Mouse (Mus musculus): ENCODE measurements around the gene Rab31. TPM values are rescaled to one million over a fixed set of nuclear protein-coding genes. Genes with fewer than 3 reads are reported as not detected.

Gene Rab31
- polyA plus RNA-seq, 2 experiments = 2.7 to 5.0 TPM

DNA sequence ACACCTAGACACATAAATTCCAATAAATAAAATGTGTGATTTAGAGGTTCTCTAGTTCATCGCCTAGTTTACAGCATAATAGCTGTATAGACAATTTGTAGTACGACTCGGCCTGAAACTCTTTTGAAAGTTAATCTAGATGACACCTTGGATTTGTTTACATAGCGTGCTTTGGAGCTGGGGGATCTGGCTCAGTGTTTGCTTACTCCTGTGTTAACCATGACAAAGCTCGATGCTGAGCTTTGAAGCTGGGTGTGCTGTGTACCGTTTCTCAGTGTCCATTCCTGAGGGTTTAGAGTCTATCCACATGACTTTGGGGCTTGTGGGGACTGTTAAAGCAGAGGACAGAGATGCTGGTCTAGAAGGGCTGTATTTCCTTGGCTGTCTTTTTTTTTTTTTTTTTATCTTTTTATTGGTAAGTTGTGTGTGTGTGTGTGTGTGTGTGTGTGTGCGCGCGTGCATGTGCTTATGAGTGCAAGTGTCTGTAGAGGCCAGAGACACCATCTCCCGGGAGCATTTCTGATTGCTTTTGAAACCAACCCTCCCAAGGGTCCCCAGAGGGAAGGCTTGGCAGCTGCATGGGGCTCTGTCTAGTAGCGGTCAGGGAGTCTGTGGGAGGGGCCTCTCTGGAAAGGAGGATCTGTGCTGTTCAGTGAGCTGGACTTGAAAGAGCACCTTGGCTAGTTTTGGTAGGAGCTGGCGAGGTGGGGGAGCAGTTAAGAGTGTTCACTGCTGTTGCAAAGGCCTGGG, 16.2 kb upstream of the Rab31 start:
- Histone ChIP-seq H3K27ac (no peak overlapping the region), H3K9me3 (ENCODE audit: control insufficient read depth, low read length) (no peaks in the 10 kb centered on the region), H3K4me1 (replicated peaks; ENCODE audit: control insufficient read depth in 2 of 2, insufficient read depth in 2 of 2, low read length in 1 of 2) (peaks cover 5 to 19% of the 10 kb centered on the region in 2 experiments; a peak in 3 of 4 replicates), H3K27me3 (ENCODE audit: control insufficient read depth, insufficient read depth, low read length) (no peaks in the 10 kb centered on the region), H3K9ac (replicated peaks) (no peak overlapping the region), H3K4me3 (ENCODE audit: insufficient read depth in 1 of 2, low read depth in 2 of 2, low read length in 2 of 2) (no peak overlapping the region), H3K4me2 (ENCODE audit: low read depth) (no peak overlapping the region), H3K36me3 (replicated peaks; ENCODE audit: control insufficient read depth, insufficient read depth, low read depth) (no peaks in the 10 kb centered on the region)
- DNase-seq (ENCODE audit: low read depth in 3 of 3, low spot score in 3 of 3) (no peak), ATAC-seq (ENCODE audit: insufficient read depth) (no peak)
- TF ChIP-seq CTCF (IDR thresholded peaks at IDR 0.05; ENCODE audit: low read depth) (no peak), EP300 (IDR thresholded peaks at IDR 0.05; ENCODE audit: low read depth) (no peak)
- 78% methylated on average over 12 of the region's 12 CpGs for WGBS (ENCODE audit: insufficient replicate concordance)

DNA sequence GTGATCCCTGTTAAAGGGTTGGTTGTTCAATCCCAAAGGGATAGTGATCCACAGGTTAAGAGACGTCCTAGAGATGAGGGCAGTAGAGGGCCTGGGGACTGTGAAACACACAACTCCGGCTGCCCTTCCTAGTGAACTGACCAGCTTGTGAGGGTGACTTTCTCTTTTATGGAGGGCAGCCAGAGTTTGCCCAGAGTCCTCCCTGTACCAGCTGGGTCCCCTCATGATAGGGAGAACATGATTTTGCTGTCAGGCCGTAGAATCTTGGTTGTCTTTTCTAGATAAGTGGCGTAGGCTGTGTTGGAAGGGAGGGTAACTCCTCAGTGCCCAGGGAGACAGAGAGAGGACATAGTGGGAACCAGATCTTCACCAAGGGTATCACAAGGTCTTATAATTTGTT, 14.7 kb upstream of the Rab31 start:
- DNase-seq (ENCODE audit: low read depth in 3 of 3, low spot score in 3 of 3) (no peak), ATAC-seq (ENCODE audit: insufficient read depth) (no peak)
- no peaks in the 10 kb centered on the region for H3K36me3 ChIP-seq (replicated peaks; ENCODE audit: control insufficient read depth, insufficient read depth, low read depth)
- TF ChIP-seq EP300 (IDR thresholded peaks at IDR 0.05; ENCODE audit: low read depth) = no peak
- no peak for TF ChIP-seq CTCF (IDR thresholded peaks at IDR 0.05; ENCODE audit: low read depth)
- H3K9ac ChIP-seq (replicated peaks) = no peak overlapping the region
- no peaks in the 10 kb centered on the region for H3K27me3 ChIP-seq (ENCODE audit: control insufficient read depth, insufficient read depth, low read length)
- H3K4me1 ChIP-seq (replicated peaks; ENCODE audit: control insufficient read depth in 2 of 2, insufficient read depth in 2 of 2, low read length in 1 of 2) = peaks cover 5 to 19% of the 10 kb centered on the region in 2 experiments; a peak in 3 of 4 replicates
- WGBS (ENCODE audit: insufficient replicate concordance) = 48% methylated on average over 4 of the region's 4 CpGs
- H3K4me2 ChIP-seq (ENCODE audit: low read depth) = no peak overlapping the region
- no peak overlapping the region for H3K27ac ChIP-seq
- H3K4me3 ChIP-seq (ENCODE audit: insufficient read depth in 1 of 2, low read depth in 2 of 2, low read length in 2 of 2) = no peak overlapping the region
- H3K9me3 ChIP-seq (ENCODE audit: control insufficient read depth, low read length) = no peaks in the 10 kb centered on the region

DNA sequence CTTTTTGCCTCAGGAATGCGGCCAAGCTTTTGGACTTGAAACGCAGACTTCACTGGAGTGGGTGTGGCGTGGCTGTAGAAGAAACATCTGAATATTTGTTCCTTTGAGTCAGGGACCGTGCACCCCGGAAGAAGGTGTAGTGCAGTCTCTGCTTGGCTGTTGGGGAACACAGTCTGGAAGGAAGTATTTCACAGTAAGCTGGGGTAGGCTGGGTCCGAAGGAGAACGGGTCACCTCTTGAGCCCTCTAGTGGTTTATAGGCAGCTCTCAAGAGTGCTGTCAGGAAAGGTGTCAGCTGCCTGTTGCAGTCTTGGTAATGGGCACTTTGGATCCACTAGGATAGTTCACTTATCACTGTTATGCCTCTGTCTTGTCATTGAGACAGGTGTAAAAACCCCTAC, 13.7 kb upstream of the Rab31 start:
- DNase-seq (ENCODE audit: low read depth in 3 of 3, low spot score in 3 of 3) (no peak), ATAC-seq (ENCODE audit: insufficient read depth) (no peak)
- 65% methylated on average over 7 of the region's 7 CpGs for WGBS (ENCODE audit: insufficient replicate concordance)
- Histone ChIP-seq H3K4me2 (ENCODE audit: low read depth) (no peak overlapping the region), H3K9ac (replicated peaks) (no peak overlapping the region), H3K36me3 (replicated peaks; ENCODE audit: control insufficient read depth, insufficient read depth, low read depth) (no peaks in the 10 kb centered on the region), H3K27me3 (ENCODE audit: control insufficient read depth, insufficient read depth, low read length) (no peaks in the 10 kb centered on the region; the same call in 1 of the 2 replicates), H3K9me3 (ENCODE audit: control insufficient read depth, low read length) (no peaks in the 10 kb centered on the region), H3K4me3 (ENCODE audit: insufficient read depth in 1 of 2, low read depth in 2 of 2, low read length in 2 of 2) (no peak overlapping the region), H3K27ac (no peak overlapping the region), H3K4me1 (replicated peaks; ENCODE audit: control insufficient read depth in 2 of 2, insufficient read depth in 2 of 2, low read length in 1 of 2) (peaks cover 5 to 20% of the 10 kb centered on the region in 2 experiments; a peak in 3 of 4 replicates)
- TF ChIP-seq EP300 (IDR thresholded peaks at IDR 0.05; ENCODE audit: low read depth) = no peak
- TF ChIP-seq CTCF (IDR thresholded peaks at IDR 0.05; ENCODE audit: low read depth) = peak; percentile 48

DNA sequence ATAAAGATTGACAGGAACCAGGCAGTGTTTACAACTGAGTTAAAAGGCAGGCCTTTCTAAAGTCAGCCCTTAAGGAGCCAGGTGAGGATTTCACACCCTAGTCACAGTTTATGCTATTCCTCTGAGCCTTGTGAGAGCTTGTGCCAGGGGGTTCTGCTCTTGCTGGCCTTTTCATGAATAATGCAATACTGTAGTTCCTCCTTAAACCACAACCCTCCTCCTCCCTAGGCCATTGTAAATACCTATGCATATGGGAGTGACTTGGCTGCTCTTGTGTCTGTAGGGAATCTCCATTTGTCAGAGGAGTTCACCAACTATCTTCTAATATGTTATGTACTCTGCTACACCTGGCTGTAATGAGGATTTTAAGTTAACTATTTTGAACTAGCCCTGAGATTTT, 13.2 kb upstream of the Rab31 start:
- Histone ChIP-seq H3K4me3 (ENCODE audit: insufficient read depth in 1 of 2, low read depth in 2 of 2, low read length in 2 of 2) (no peak overlapping the region), H3K9ac (replicated peaks) (no peak overlapping the region), H3K4me2 (ENCODE audit: low read depth) (no peak overlapping the region), H3K27me3 (ENCODE audit: control insufficient read depth, insufficient read depth, low read length) (no peaks in the 10 kb centered on the region; the same call in 1 of the 2 replicates), H3K9me3 (ENCODE audit: control insufficient read depth, low read length) (no peaks in the 10 kb centered on the region), H3K36me3 (replicated peaks; ENCODE audit: control insufficient read depth, insufficient read depth, low read depth) (no peaks in the 10 kb centered on the region), H3K4me1 (replicated peaks; ENCODE audit: control insufficient read depth in 2 of 2, insufficient read depth in 2 of 2, low read length in 1 of 2) (peaks cover 5 to 20% of the 10 kb centered on the region in 2 experiments; a peak in 3 of 4 replicates), H3K27ac (no peak overlapping the region)
- TF ChIP-seq CTCF (IDR thresholded peaks at IDR 0.05; ENCODE audit: low read depth) = no peak
- no peak for DNase-seq (ENCODE audit: low read depth in 3 of 3, low spot score in 3 of 3)
- ATAC-seq (ENCODE audit: insufficient read depth) = no peak

DNA sequence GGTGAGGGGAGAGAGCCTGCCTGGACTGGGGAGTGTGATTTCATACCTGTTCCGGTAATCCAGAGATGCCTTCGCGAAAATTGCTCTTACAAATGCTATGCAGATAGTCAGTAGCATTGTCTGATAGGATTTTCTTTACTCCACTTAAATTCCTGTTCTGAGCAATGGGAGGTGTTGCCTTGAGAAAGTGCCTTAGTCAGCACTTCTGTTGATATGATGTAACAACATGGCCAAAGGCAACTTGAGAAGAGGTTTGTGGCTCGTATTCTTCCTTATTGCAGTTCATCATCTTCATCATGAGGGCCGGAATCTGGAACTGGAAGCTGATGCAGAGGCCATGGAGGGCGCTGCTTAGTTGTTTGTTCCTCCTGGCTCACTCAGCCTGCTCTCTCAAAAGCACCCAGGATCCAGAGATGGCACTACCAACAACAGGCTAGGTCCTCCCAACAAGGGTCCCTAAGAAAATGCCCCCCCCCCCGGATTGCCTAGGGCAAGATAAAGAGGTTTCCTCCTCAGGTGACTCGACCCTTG, 12.1 kb upstream of the Rab31 start:
- 74% methylated on average over 8 of the region's 8 CpGs for WGBS (ENCODE audit: insufficient replicate concordance)
- no peak for DNase-seq (ENCODE audit: low read depth in 3 of 3, low spot score in 3 of 3)
- Histone ChIP-seq H3K4me3 (ENCODE audit: insufficient read depth in 1 of 2, low read depth in 2 of 2, low read length in 2 of 2) (peak overlapping the region; percentile 38 to 88), H3K27ac (no peak overlapping the region), H3K4me2 (ENCODE audit: low read depth) (peak overlapping the region; percentile 81), H3K27me3 (ENCODE audit: control insufficient read depth, insufficient read depth, low read length) (no peaks in the 10 kb centered on the region; the same call in 1 of the 2 replicates), H3K36me3 (replicated peaks; ENCODE audit: control insufficient read depth, insufficient read depth, low read depth) (no peaks in the 10 kb centered on the region), H3K9me3 (ENCODE audit: control insufficient read depth, low read length) (no peaks in the 10 kb centered on the region), H3K4me1 (replicated peaks; ENCODE audit: control insufficient read depth in 2 of 2, insufficient read depth in 2 of 2, low read length in 1 of 2) (peaks cover 5 to 19% of the 10 kb centered on the region in 2 experiments; a peak in 3 of 4 replicates), H3K9ac (replicated peaks) (no peak overlapping the region)
- ATAC-seq (ENCODE audit: insufficient read depth) = no peak
- no peak for TF ChIP-seq CTCF (IDR thresholded peaks at IDR 0.05; ENCODE audit: low read depth)
- no peak for TF ChIP-seq EP300 (IDR thresholded peaks at IDR 0.05; ENCODE audit: low read depth)
